Mouse (Mus musculus) lung, postnatal 0 days (tissue): Measurements from ENCODE around the gene Raf1.

ENCODE experiments used
- CTCF ChIP-seq: IDR thresholded peaks from 2 replicates; pipeline ENCODE4 v1.5.1; 2016; ENCODE audit warnings: antibody characterized with exemption, mild to moderate bottlenecking
- EP300 ChIP-seq: IDR thresholded peaks from 2 replicates; pipeline ENCODE4 v1.6.1; 2016; ENCODE audit warnings: antibody characterized with exemption, mild to moderate bottlenecking, control low read depth

DNA sequence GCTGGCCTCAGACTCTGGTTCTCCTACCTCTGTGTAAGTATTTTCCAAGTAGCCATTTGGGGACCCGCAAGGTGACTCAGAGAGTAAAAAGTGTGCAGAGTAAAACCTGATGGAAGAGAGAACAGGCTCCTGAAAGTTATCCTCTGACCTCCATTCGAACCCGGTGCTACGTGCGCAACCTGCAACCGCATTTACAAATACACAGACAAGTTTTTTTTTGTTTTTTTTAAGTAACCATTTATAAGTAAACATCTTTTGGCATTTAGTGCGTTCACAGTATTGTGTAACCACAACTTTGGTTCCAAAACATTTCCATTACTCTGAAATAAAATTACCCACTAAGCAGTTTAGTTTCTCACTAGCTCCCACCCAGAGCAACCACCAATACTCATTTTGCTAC is 1.0 kb upstream of the Raf1 start:
- TF ChIP-seq CTCF (no peak), EP300 (no peak)
